Mouse (Mus musculus) right cerebral cortex, postnatal 4 days (tissue): Measurements from ENCODE around the gene Col6a3.

Experiments
- DNase-seq: peaks from one replicate; pipeline ENCODE4 v3.0.0-alpha.2; 2022

Col6a3 gene

GRCm38 (mm10) chr1:90843836-90844235 is at the start of gene Col6a3:
Gene Col6a3, minus strand, starts transcription at chr1:90843971.
- no peak for DNase-seq

- no peak for DNase-seq
Observed at GRCm38 (mm10) chr1:90885771-90886460, 42.1 kb upstream of the Col6a3 start.

GRCm38 (mm10) chr1:90876486-90877270 is 32.9 kb upstream of the Col6a3 start:
- no peak for DNase-seq

- DNase-seq: no peak
Observed at GRCm38 (mm10) chr1:90875961-90876360, 32.2 kb upstream of the Col6a3 start.

- DNase-seq: no peak
Observed at GRCm38 (mm10) chr1:90875371-90875770, 31.6 kb upstream of the Col6a3 start.

- no peak for DNase-seq
Observed at GRCm38 (mm10) chr1:90870581-90870980, 26.8 kb upstream of the Col6a3 start.

- DNase-seq: no peak
Observed at GRCm38 (mm10) chr1:90866734-90867133, 23.0 kb upstream of the Col6a3 start.

GRCm38 (mm10) chr1:90855880-90856279 is 12.1 kb upstream of the Col6a3 start:
- DNase-seq: no peak

GRCm38 (mm10) chr1:90849836-90850235 is 6.1 kb upstream of the Col6a3 start:
- DNase-seq: no peak

- DNase-seq: no peak
Observed at GRCm38 (mm10) chr1:90845206-90845605, 1.4 kb upstream of the Col6a3 start.

- DNase-seq: no peak
Observed at GRCm38 (mm10) chr1:90842789-90843587, 783 bp downstream of the Col6a3 start.

- peak; percentile 49 for DNase-seq
Observed at GRCm38 (mm10) chr1:90840250-90840649, 3.5 kb downstream of the Col6a3 start.

GRCm38 (mm10) chr1:90838657-90839056 is 5.1 kb downstream of the Col6a3 start:
- no peak for DNase-seq

GRCm38 (mm10) chr1:90838221-90838620 is 5.5 kb downstream of the Col6a3 start:
- DNase-seq: peak; percentile 24

- DNase-seq: no peak
Observed at GRCm38 (mm10) chr1:90836178-90836740, 7.5 kb downstream of the Col6a3 start.

- no peak for DNase-seq
Observed at GRCm38 (mm10) chr1:90834701-90835100, 9.1 kb downstream of the Col6a3 start.

- DNase-seq: no peak
Observed at GRCm38 (mm10) chr1:90830006-90830405, 13.8 kb downstream of the Col6a3 start.

- no peak for DNase-seq
Observed at GRCm38 (mm10) chr1:90813226-90813625, 30.5 kb downstream of the Col6a3 start.

GRCm38 (mm10) chr1:90808930-90809329 is 34.8 kb downstream of the Col6a3 start:
- DNase-seq: no peak

GRCm38 (mm10) chr1:90803104-90803503 is 40.7 kb downstream of the Col6a3 start:
- no peak for DNase-seq

GRCm38 (mm10) chr1:90801067-90801466 is 42.7 kb downstream of the Col6a3 start:
- DNase-seq: no peak

- DNase-seq: no peak
Observed at GRCm38 (mm10) chr1:90800466-90800865, 43.3 kb downstream of the Col6a3 start.

GRCm38 (mm10) chr1:90797276-90797891 is 46.4 kb downstream of the Col6a3 start:
- DNase-seq: no peak
